Mouse (Mus musculus) limb, embryonic 13.5 days (tissue): ENCODE data around the gene Ahnak. TPM values are rescaled to one million over a fixed set of nuclear protein-coding genes. Genes with fewer than 3 reads are reported as not detected.

Source experiments
- ATAC-seq: fragments of 200-750 bp; cut with Nextera tagmentation; 2 replicates; pipeline ENCODE4 v1.8.0; 2017; ENCODE audit warnings: low read depth, moderate number of reproducible peaks, moderate TSS enrichment; ENCODE audit not compliant: low FRiP score
- H3K27ac ChIP-seq: fragments of 300-500 bp; sonication (generic); 2 replicates; pipeline ENCODE4 v1.5.1; 2015; ENCODE audit warnings: inconsistent platforms, mild to moderate bottlenecking, moderate library complexity
- H3K27me3 ChIP-seq: fragments of 300-500 bp; sonication (generic); 2 replicates; pipeline ENCODE4 v1.6.1; 2015; ENCODE audit warnings: mild to moderate bottlenecking, inconsistent platforms
- H3K36me3 ChIP-seq: fragments of 300-500 bp; sonication (generic); 2 replicates; pipeline ENCODE4 v1.6.1; 2015; ENCODE audit warnings: inconsistent platforms, mild to moderate bottlenecking, moderate library complexity
- H3K4me1 ChIP-seq: fragments of 300-500 bp; sonication (generic); 2 replicates; pipeline ENCODE4 v1.6.1; 2015; ENCODE audit warnings: inconsistent platforms
- H3K4me2 ChIP-seq: fragments of 300-500 bp; sonication (generic); replicated peaks from 2 replicates; pipeline ENCODE4 v1.6.1; 2015; ENCODE audit warnings: inconsistent platforms, mild to moderate bottlenecking, moderate library complexity
- H3K4me3 ChIP-seq: fragments of 300-500 bp; sonication (generic); 2 replicates; pipeline ENCODE4 v1.5.1; 2015; ENCODE audit warnings: moderate library complexity, mild to moderate bottlenecking, inconsistent platforms
- H3K9ac ChIP-seq: fragments of 300-500 bp; sonication (generic); 2 replicates; pipeline ENCODE4 v1.6.1; 2015; ENCODE audit warnings: mild to moderate bottlenecking, inconsistent platforms
- H3K9me3 ChIP-seq: fragments of 300-500 bp; sonication (generic); 2 replicates; pipeline ENCODE4 v1.6.1; 2016; ENCODE audit warnings: inconsistent platforms
- WGBS: fragments of 180-500 bp; shearing (Covaris S2); methylation state at CpG from one replicate; pipeline ENCODE4 v1.1.7; 2015; 5-methylcytosine and 5-hydroxymethylcytosine counted together
- polyA plus RNA-seq: library from polyadenylated mRNA; unstranded; fragments of >200 nt; fragmentation: Nextera tagmentation; extraction: Ambion mirVana; gene quantifications from 2 replicates; pipeline ENCODE4 v1.2.1, GENCODE M21; 2015

Ahnak gene
- 35.2 and 35.6 TPM in 2 replicates for polyA plus RNA-seq

DNA sequence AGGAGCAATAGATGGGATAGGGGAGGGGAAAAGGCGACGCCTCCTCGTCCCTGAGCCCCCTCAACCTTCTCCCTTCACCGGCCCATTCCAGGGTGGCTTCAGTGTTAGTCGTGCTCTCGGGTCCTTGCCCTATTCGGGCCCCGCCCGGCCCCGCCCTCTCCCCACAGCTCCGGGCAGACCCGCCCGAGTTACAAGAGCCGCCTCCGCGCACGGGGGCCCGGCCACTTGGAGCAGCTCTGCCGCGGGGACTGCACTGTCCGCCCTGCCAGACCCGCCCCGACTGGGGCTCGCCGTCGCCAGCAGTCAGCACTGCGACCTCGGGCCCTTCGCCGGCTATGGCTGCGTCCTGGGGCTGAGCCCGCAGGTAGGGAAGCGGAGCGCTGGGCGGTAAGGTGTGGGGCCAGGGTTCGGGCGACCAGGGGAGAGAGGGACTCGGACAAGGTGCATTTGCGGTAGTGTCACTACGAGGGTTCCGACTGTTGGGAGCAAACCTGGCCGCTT is at the start of gene Ahnak:
Ahnak (plus strand) TSS at position 219 of the 501 bp plus-strand sequence.
- no peaks in the 10 kb centered on the region for H3K27me3 ChIP-seq
- peak within 1 kb of the TSS; percentile 81 for H3K4me2 ChIP-seq
- H3K27ac ChIP-seq: peak within 1 kb of the TSS; percentile 98
- WGBS: under 1% methylated on average over 41 of the region's 42 CpGs
- H3K36me3 ChIP-seq: no peaks in the 10 kb centered on the region
- ATAC-seq: peak; percentile 55
- peak within 1 kb of the TSS; percentile 87 for H3K4me3 ChIP-seq
- H3K4me1 ChIP-seq: peaks cover 67% of the 10 kb centered on the region
- no peaks in the 10 kb centered on the region for H3K9me3 ChIP-seq
- H3K9ac ChIP-seq: peak within 1 kb of the TSS; percentile 93

DNA sequence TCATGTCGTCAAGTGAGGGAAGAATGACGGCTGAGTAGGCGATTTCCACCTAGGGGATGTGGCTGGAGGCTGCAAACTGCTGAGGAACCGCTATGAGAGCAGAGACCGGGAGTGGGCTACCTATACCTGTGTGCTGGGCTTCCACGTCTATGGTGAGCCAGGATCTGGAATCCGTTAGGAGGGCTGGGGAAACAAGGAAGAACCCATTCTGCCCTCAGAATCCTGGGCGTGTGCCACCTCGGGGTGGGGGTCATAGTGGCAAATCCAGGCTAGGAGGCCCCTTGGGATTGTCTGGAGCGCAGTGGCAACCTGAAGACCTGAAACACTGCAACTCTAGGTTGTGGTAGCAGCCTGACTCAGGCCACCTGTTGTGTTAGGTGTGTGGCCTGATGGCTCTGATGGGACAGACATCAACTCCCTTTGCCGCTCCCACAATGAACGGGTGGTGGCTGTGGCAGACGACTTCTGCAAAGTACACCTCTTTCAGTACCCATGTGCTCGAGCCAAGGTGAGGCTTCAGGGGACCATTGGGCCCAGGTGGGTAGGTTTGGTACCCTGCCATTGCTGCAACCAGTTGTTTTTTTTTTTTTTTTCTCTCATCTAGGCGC is 48.5 kb upstream of the Ahnak start:
- H3K4me2 ChIP-seq: peak overlapping the region; percentile 73
- H3K36me3 ChIP-seq: peaks cover 61% of the 10 kb centered on the region
- no peaks in the 10 kb centered on the region for H3K9me3 ChIP-seq
- WGBS: 72% methylated on average over 15 of the region's 15 CpGs
- H3K9ac ChIP-seq: peak overlapping the region; percentile 100
- no peaks in the 10 kb centered on the region for H3K27me3 ChIP-seq
- peaks cover 40% of the 10 kb centered on the region for H3K4me1 ChIP-seq
- peak overlapping the region; percentile 99; the same call in 1 of the 2 replicates for H3K27ac ChIP-seq
- peak overlapping the region; percentile 97 for H3K4me3 ChIP-seq
- no peak for ATAC-seq

DNA sequence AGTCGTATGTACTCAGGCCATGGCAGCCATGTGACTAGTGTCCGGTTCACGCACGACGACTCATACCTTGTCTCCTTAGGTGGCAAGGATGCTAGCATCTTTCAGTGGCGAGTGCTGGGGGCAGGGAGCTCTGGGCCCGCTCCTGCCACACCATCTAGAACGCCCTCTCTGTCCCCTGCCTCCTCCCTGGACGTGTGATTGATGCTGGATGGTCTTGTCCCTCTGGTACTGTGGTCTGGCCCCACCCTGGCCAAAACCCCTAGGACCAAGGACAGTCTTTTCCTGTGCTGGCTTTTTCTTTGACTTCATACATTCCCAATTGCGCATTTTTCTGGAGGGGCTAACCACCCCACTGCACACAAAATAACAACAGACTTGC is 48.0 kb upstream of the Ahnak start:
- Histone ChIP-seq H3K9me3 (no peaks in the 10 kb centered on the region), H3K4me1 (peaks cover 40% of the 10 kb centered on the region), H3K36me3 (peaks cover 62% of the 10 kb centered on the region), H3K27ac (peak overlapping the region; percentile 99), H3K27me3 (no peaks in the 10 kb centered on the region), H3K4me2 (peak overlapping the region; percentile 73), H3K9ac (peak overlapping the region; percentile 100), H3K4me3 (peak overlapping the region; percentile 97)
- ATAC-seq: peak; percentile 25
- WGBS: 31% methylated on average over 10 of the region's 10 CpGs

DNA sequence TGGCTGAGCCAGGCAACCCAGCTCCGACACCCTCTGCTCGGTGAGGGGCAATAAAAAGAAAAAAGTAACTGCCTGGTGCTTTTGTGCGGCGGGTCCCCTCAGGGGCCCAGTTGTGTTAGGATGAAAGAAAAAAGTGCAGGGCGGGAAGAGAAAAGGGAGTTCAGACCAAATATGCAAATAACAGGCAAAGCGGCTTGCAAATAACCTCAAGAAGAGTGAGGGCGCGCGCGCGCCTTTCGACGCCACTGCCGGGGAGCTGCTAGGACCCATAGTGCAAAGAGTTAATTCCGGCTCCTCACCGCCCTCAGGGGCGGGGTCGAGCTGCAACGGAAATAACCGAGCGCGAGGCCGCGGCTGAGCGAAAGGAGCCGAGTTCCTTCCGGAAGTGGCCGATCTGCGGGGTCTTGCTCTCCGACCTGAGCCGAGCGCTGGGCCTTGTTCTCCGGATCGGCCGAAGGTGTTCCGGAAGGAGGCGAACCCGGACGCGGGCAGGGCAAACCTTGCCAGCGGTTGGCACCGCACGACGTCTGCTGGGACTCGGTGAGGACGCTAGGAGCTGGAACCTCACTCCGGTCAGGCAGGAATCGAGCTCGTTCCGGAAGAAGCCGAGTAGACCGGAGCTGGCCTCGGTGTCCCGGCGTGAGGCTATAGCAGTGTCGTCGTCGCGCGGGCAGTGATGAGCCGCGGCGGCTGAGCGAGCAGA is 47.4 kb upstream of the Ahnak start, which contains the start of gene Mta2:
Mta2 (plus strand) TSS at position 361 of the 703 bp plus-strand sequence.
- peaks cover 62% of the 10 kb centered on the region for H3K36me3 ChIP-seq
- H3K9me3 ChIP-seq: no peaks in the 10 kb centered on the region
- H3K27ac ChIP-seq: peak within 1 kb of the TSS; percentile 99
- peak within 1 kb of the TSS; percentile 73 for H3K4me2 ChIP-seq
- peak within 1 kb of the TSS; percentile 100 for H3K9ac ChIP-seq
- H3K27me3 ChIP-seq: no peaks in the 10 kb centered on the region
- WGBS: under 1% methylated on average over 64 of the region's 64 CpGs
- peak within 1 kb of the TSS; percentile 97 for H3K4me3 ChIP-seq
- peak; percentile 91 for ATAC-seq
- peaks cover 40% of the 10 kb centered on the region for H3K4me1 ChIP-seq

DNA sequence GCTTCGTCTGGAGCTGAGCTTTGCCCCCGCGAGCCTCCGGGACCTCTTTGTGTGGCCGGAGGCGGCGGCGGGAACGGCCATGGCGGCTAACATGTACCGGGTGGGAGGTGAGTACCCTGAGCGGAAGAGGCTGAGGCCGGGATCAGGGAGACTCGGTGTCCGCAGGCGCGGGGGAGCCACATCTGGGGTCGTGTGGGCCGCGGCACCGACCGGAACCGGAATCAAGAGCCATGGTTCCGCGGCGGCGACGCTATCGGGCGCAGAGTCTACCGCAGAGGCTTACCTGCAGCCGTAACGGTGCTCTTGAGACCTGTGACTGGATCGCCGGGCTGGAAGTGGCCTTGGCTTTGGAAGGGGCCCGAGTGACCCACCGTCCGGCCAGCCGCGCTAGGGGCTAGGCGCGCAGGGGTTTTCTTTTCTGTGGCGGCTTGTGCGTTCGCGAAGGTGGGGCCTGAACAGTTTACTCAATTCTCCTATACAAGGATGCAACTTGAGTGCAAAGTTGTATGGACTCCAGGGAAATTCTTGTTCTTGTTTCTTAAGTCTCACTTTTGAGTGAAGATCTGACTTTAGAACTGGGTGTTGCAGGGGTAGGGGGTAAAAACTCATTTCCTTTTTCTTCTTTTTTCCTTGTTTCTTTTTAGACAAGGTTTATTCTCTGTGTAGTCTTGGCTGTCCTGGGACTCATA is 46.7 kb upstream of the Ahnak start:
- Histone ChIP-seq H3K9me3 (no peaks in the 10 kb centered on the region), H3K36me3 (peaks cover 63% of the 10 kb centered on the region), H3K4me2 (peak overlapping the region; percentile 73), H3K4me3 (peak overlapping the region; percentile 97), H3K9ac (peak overlapping the region; percentile 100), H3K4me1 (peaks cover 40% of the 10 kb centered on the region), H3K27me3 (no peaks in the 10 kb centered on the region), H3K27ac (peak overlapping the region; percentile 99)
- peak; percentile 34 for ATAC-seq
- WGBS: under 1% methylated on average over 46 of the region's 46 CpGs

DNA sequence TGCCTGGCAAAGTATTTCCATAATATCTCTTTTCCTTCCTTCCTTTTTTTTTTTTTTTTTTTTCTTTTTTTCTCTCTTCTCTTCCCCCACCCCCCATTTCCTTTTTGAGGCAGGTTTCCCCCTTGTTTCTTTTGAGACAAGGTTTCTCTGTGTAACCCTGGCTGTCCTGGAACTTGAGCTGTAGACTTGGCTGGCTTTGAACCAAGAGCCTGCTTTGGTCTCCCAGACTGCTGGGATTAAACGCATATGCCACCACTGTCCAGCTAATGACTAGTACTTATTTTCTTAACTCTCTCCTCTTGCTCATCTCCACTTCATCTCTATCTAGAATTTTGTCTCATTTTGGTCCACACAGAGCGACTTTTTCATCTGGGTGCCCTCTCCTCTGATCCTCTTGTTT is 46.0 kb upstream of the Ahnak start:
- H3K36me3 ChIP-seq: peaks cover 63% of the 10 kb centered on the region
- no peaks in the 10 kb centered on the region for H3K9me3 ChIP-seq
- H3K4me1 ChIP-seq: peaks cover 40% of the 10 kb centered on the region
- H3K4me3 ChIP-seq: peak overlapping the region; percentile 97
- no peak for ATAC-seq
- peak overlapping the region; percentile 100 for H3K9ac ChIP-seq
- WGBS: 61% methylated on average over 2 of the region's 2 CpGs
- H3K27ac ChIP-seq: no peak overlapping the region
- no peaks in the 10 kb centered on the region for H3K27me3 ChIP-seq
- H3K4me2 ChIP-seq: peak overlapping the region; percentile 73

DNA sequence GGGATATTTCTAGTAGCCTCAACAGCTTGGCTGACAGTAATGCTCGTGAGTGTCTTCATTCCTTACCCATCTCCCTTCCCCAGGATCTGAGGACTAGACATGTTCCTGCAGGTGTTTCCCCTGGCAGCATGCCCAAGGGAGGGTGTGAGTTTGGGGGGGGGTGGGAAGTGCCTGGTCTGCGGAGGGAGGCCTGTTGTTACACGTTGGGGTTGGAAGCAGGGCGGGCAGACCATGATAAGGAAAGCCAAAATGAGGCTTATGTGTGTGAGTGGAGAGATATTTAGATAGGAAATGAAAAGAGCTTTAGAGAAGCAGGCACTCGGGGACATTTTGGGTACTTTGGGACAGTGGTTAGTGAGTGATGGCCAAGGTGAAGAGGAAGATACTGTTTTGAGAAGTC is 45.0 kb upstream of the Ahnak start:
- Histone ChIP-seq H3K4me2 (peak overlapping the region; percentile 73), H3K4me3 (peak overlapping the region; percentile 97), H3K9me3 (no peaks in the 10 kb centered on the region), H3K27ac (peak overlapping the region; percentile 63; the same call in 1 of the 2 replicates), H3K4me1 (peaks cover 40% of the 10 kb centered on the region), H3K27me3 (no peaks in the 10 kb centered on the region), H3K36me3 (peaks cover 63% of the 10 kb centered on the region), H3K9ac (peak overlapping the region; percentile 100; the same call in 1 of the 2 replicates)
- no peak for ATAC-seq
- WGBS: 54% methylated on average over 5 of the region's 5 CpGs

DNA sequence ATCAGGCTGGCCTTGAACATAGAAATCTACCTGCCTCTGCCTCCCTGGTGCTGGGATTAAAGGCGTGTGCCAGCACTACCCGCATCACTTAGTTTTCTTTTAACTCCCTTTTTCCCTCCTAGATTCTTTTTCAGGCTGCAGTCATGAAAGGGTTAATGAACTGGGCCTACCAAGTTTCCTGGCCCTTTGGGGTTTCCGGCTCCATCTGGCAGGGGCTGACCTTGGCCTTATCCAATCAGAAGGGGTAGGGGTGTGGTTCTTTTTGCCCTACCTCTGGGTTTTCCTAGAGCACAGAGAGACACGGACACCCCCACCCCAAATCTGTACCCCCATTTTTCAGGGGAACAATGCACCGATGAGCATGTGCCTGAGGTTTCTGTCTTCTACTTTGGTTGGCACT is 44.3 kb upstream of the Ahnak start:
- H3K4me3 ChIP-seq: peak overlapping the region; percentile 97
- no peaks in the 10 kb centered on the region for H3K27me3 ChIP-seq
- H3K9ac ChIP-seq: peak overlapping the region; percentile 61
- peak overlapping the region; percentile 73 for H3K4me2 ChIP-seq
- no peak overlapping the region for H3K27ac ChIP-seq
- H3K36me3 ChIP-seq: peaks cover 63% of the 10 kb centered on the region
- ATAC-seq: no peak
- no peaks in the 10 kb centered on the region for H3K9me3 ChIP-seq
- WGBS: 29% methylated on average over 5 of the region's 5 CpGs
- peaks cover 40% of the 10 kb centered on the region for H3K4me1 ChIP-seq

DNA sequence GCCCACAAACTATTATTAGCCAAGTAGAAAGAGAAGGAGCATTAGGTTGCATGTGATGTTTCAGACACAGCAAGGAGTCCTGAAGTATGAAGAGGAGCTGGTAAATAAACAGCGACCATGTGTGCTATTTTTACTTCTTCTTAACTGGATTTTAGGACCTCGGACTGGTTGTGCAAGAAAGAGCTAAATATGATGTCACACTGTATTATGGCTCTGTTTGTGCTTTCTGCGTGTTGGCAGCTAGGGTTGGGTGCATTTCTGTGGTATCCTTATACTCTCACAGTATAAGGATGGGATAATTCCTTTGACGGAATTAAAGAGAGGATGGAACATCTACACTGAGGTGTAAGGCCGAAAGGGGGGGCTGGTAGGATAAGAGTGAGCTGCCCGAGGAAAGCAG is 43.8 kb upstream of the Ahnak start:
- Histone ChIP-seq H3K4me2 (peak overlapping the region; percentile 73), H3K4me1 (peaks cover 38% of the 10 kb centered on the region), H3K4me3 (peak overlapping the region; percentile 97), H3K9ac (peak overlapping the region; percentile 61), H3K36me3 (peaks cover 68% of the 10 kb centered on the region), H3K9me3 (no peaks in the 10 kb centered on the region), H3K27ac (no peak overlapping the region; the same call in 1 of the 2 replicates), H3K27me3 (no peaks in the 10 kb centered on the region)
- WGBS: 83% methylated on average over 6 of the region's 6 CpGs
- no peak for ATAC-seq

DNA sequence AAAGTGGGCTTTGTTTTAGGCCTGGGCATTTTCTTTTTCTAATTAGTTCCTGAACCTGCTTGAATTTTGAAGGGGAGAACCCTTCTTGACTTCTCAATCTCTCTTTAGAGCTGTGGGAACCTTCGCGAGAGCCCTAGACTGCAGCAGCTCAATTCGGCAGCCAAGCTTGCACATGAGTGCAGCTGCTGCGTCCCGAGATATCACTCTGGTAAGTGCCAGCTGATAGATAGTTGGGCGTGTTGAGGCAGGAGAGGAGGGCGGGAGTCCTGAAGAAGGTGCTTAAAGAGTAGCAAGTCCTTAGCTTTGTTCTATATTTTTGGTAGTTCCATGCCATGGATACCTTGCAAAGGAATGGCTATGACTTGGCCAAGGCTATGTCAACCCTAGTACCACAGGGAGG is 42.2 kb upstream of the Ahnak start:
- Histone ChIP-seq H3K4me3 (no peak overlapping the region), H3K9me3 (no peaks in the 10 kb centered on the region), H3K27me3 (no peaks in the 10 kb centered on the region), H3K9ac (no peak overlapping the region), H3K36me3 (peaks cover 85% of the 10 kb centered on the region), H3K4me1 (peaks cover 26% of the 10 kb centered on the region), H3K27ac (no peak overlapping the region), H3K4me2 (no peak overlapping the region)
- no peak for ATAC-seq
- 85% methylated on average over 7 of the region's 7 CpGs for WGBS

DNA sequence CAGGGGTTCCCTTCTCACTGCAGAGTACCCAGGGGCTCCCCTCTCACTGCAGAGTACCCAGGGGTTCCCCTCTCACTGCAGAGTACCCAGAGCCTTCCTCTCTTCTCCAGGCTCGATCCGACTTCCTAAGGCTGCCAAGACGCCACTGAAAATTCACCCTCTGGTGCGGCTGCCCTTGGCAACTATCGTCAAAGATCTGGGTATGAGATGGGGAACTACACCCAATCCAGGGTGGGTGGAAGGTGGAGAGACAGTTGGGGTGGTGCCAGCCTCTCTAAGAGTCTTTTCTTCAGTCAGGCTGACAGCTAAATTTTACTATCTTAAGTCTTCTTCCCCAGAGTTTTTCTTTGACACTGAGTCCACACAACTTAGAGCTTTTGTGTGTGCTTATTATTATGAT is 38.9 kb upstream of the Ahnak start:
- no peak overlapping the region for H3K4me3 ChIP-seq
- no peaks in the 10 kb centered on the region for H3K27me3 ChIP-seq
- H3K27ac ChIP-seq: no peak overlapping the region
- no peak overlapping the region for H3K4me2 ChIP-seq
- peaks cover 27% of the 10 kb centered on the region for H3K4me1 ChIP-seq
- H3K36me3 ChIP-seq: peaks cover 76% of the 10 kb centered on the region
- no peak overlapping the region for H3K9ac ChIP-seq
- H3K9me3 ChIP-seq: no peaks in the 10 kb centered on the region
- WGBS: 92% methylated on average over 5 of the region's 5 CpGs
- no peak for ATAC-seq

DNA sequence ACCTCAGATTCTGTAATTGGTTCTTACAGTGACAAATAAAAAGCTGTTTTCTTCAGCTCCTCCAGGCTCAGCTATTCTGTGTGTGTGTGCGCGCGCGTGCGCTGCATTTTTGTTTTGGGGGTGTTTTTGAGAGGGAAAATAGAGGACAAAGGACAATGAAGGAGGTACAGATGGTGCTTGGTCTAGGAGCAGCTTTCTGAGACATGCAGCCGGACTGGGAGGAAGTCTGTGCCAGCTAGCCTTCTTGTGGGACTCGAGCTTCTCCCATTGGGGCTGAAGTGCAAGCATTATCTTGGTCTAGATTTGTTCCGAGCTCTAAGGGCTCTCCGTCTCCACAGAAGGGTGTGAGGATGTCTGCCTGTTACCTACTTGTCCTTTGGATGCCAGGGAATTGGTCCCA is 36.8 kb upstream of the Ahnak start:
- no peaks in the 10 kb centered on the region for H3K9me3 ChIP-seq
- peak overlapping the region; percentile 89; the same call in 1 of the 2 replicates for H3K4me2 ChIP-seq
- H3K36me3 ChIP-seq: peaks cover 74% of the 10 kb centered on the region
- no peak for ATAC-seq
- no peak overlapping the region for H3K4me3 ChIP-seq
- peaks cover 26% of the 10 kb centered on the region for H3K4me1 ChIP-seq
- H3K9ac ChIP-seq: no peak overlapping the region
- no peaks in the 10 kb centered on the region for H3K27me3 ChIP-seq
- 95% methylated on average over 9 of the region's 9 CpGs for WGBS
- no peak overlapping the region; the same call in 1 of the 2 replicates for H3K27ac ChIP-seq
